Mouse (Mus musculus): ENCODE results near the gene Pfn2. TPM values are rescaled to one million over a fixed set of nuclear protein-coding genes. Genes with fewer than 3 reads are reported as not detected.

Gene Pfn2
- 72.8 and 100 TPM in 2 replicates for polyA plus RNA-seq (2012; rRNA removed)

GRCm38 (mm10) chr3:57847760-57848185, at the start of gene Pfn2:
Pfn2 (minus strand) TSS chr3:57848079.
- Histone ChIP-seq H3K4me3 (ENCODE audit: control insufficient read depth, low read depth, low read length) (peak within 1 kb of the TSS; percentile 95), H3K27me3 (ENCODE audit: control insufficient read depth, insufficient read depth, low read length) (no peaks in the 10 kb centered on the region), H3K36me3 (ENCODE audit: control insufficient read depth, insufficient read depth, low read length) (no peaks in the 10 kb centered on the region), H3K27ac (ENCODE audit: control insufficient read depth, insufficient read depth, low read depth, low read length) (peak within 1 kb of the TSS; percentile 86), H3K4me1 (ENCODE audit: control insufficient read depth, insufficient read depth, low read length) (no peaks in the 10 kb centered on the region; the same call in 1 of the 2 replicates)
- TF ChIP-seq CTCF (IDR thresholded peaks at IDR 0.05; ENCODE audit: control insufficient read depth, insufficient read depth, insufficient replicate concordance, low read depth, low read length) (no peak), POLR2A (IDR thresholded peaks at IDR 0.05; ENCODE audit: control insufficient read depth, low read depth, low read length) (peak; percentile 47; the same call in 1 of the 2 replicates)

GRCm38 (mm10) chr3:57882945-57883344, 35.1 kb upstream of the Pfn2 start:
- Histone ChIP-seq H3K27me3 (ENCODE audit: control insufficient read depth, insufficient read depth, low read length) (no peaks in the 10 kb centered on the region), H3K4me3 (ENCODE audit: control insufficient read depth, low read depth, low read length) (no peak overlapping the region), H3K36me3 (ENCODE audit: control insufficient read depth, insufficient read depth, low read length) (no peaks in the 10 kb centered on the region), H3K4me1 (ENCODE audit: control insufficient read depth, insufficient read depth, low read length) (no peaks in the 10 kb centered on the region), H3K27ac (ENCODE audit: control insufficient read depth, insufficient read depth, low read depth, low read length) (no peak overlapping the region)
- no peak for TF ChIP-seq CTCF (IDR thresholded peaks at IDR 0.05; ENCODE audit: control insufficient read depth, insufficient read depth, insufficient replicate concordance, low read depth, low read length)

- no peaks in the 10 kb centered on the region; the same call in 1 of the 2 replicates for H3K4me1 ChIP-seq (ENCODE audit: control insufficient read depth, insufficient read depth, low read length)
- no peaks in the 10 kb centered on the region for H3K27me3 ChIP-seq (ENCODE audit: control insufficient read depth, insufficient read depth, low read length)
- TF ChIP-seq CTCF (IDR thresholded peaks at IDR 0.05; ENCODE audit: control insufficient read depth, insufficient read depth, insufficient replicate concordance, low read depth, low read length) (no peak), POLR2A (IDR thresholded peaks at IDR 0.05; ENCODE audit: control insufficient read depth, low read depth, low read length) (0 out of 2 replicates have a peak, but pooled peaks have one; percentile 31)
- H3K36me3 ChIP-seq (ENCODE audit: control insufficient read depth, insufficient read depth, low read length), result no peaks in the 10 kb centered on the region; the same call in 1 of the 2 replicates
- peak overlapping the region; percentile 95 for H3K4me3 ChIP-seq (ENCODE audit: control insufficient read depth, low read depth, low read length)
- peak overlapping the region; percentile 86 for H3K27ac ChIP-seq (ENCODE audit: control insufficient read depth, insufficient read depth, low read depth, low read length)
These were observed 743 bp downstream of the Pfn2 start for GRCm38 (mm10) chr3:57846912-57847759.

- no peaks in the 10 kb centered on the region; the same call in 1 of the 2 replicates for H3K4me1 ChIP-seq (ENCODE audit: control insufficient read depth, insufficient read depth, low read length)
- H3K27ac ChIP-seq (ENCODE audit: control insufficient read depth, insufficient read depth, low read depth, low read length), result peak overlapping the region; percentile 86; the same call in 1 of the 2 replicates
- no peaks in the 10 kb centered on the region for H3K27me3 ChIP-seq (ENCODE audit: control insufficient read depth, insufficient read depth, low read length)
These were observed 1.3 kb downstream of the Pfn2 start for GRCm38 (mm10) chr3:57846662-57846911.

GRCm38 (mm10) chr3:57845786-57846661, 1.9 kb downstream of the Pfn2 start:
- Histone ChIP-seq H3K4me1 (ENCODE audit: control insufficient read depth, insufficient read depth, low read length) (no peaks in the 10 kb centered on the region; the same call in 1 of the 2 replicates), H3K4me3 (ENCODE audit: control insufficient read depth, low read depth, low read length) (peak overlapping the region; percentile 95), H3K36me3 (ENCODE audit: control insufficient read depth, insufficient read depth, low read length) (no peaks in the 10 kb centered on the region; the same call in 1 of the 2 replicates), H3K27me3 (ENCODE audit: control insufficient read depth, insufficient read depth, low read length) (no peaks in the 10 kb centered on the region), H3K27ac (ENCODE audit: control insufficient read depth, insufficient read depth, low read depth, low read length) (peak overlapping the region; percentile 54)
- TF ChIP-seq CTCF (IDR thresholded peaks at IDR 0.05; ENCODE audit: control insufficient read depth, insufficient read depth, insufficient replicate concordance, low read depth, low read length) (no peak), POLR2A (IDR thresholded peaks at IDR 0.05; ENCODE audit: control insufficient read depth, low read depth, low read length) (no peak)

More at GRCm38 (mm10) chr3:57846662-57846911, 1.3 kb downstream of the Pfn2 start:
- TF ChIP-seq CTCF (IDR thresholded peaks at IDR 0.05; ENCODE audit: control insufficient read depth, insufficient read depth, insufficient replicate concordance, low read depth, low read length) (no peak), POLR2A (IDR thresholded peaks at IDR 0.05; ENCODE audit: control insufficient read depth, low read depth, low read length) (no peak)
- peak overlapping the region; percentile 95 for H3K4me3 ChIP-seq (ENCODE audit: control insufficient read depth, low read depth, low read length)
- no peaks in the 10 kb centered on the region; the same call in 1 of the 2 replicates for H3K36me3 ChIP-seq (ENCODE audit: control insufficient read depth, insufficient read depth, low read length)

- TF ChIP-seq CTCF (IDR thresholded peaks at IDR 0.05; ENCODE audit: control insufficient read depth, insufficient read depth, insufficient replicate concordance, low read depth, low read length) (no peak), POLR2A (IDR thresholded peaks at IDR 0.05; ENCODE audit: control insufficient read depth, low read depth, low read length) (no peak)
- H3K4me3 ChIP-seq (ENCODE audit: control insufficient read depth, low read depth, low read length), result no peak overlapping the region
- H3K36me3 ChIP-seq (ENCODE audit: control insufficient read depth, insufficient read depth, low read length), result no peaks in the 10 kb centered on the region; the same call in 1 of the 2 replicates
- no peaks in the 10 kb centered on the region for H3K27me3 ChIP-seq (ENCODE audit: control insufficient read depth, insufficient read depth, low read length)
- no peaks in the 10 kb centered on the region; the same call in 1 of the 2 replicates for H3K4me1 ChIP-seq (ENCODE audit: control insufficient read depth, insufficient read depth, low read length)
- no peak overlapping the region for H3K27ac ChIP-seq (ENCODE audit: control insufficient read depth, insufficient read depth, low read depth, low read length)
These were observed 4.1 kb downstream of the Pfn2 start for GRCm38 (mm10) chr3:57843775-57844174.

GRCm38 (mm10) chr3:57836911-57837310, 11.0 kb downstream of the Pfn2 start:
- H3K4me1 ChIP-seq (ENCODE audit: control insufficient read depth, insufficient read depth, low read length), result no peaks in the 10 kb centered on the region
- no peak overlapping the region for H3K4me3 ChIP-seq (ENCODE audit: control insufficient read depth, low read depth, low read length)
- no peaks in the 10 kb centered on the region for H3K27me3 ChIP-seq (ENCODE audit: control insufficient read depth, insufficient read depth, low read length)
- TF ChIP-seq CTCF (IDR thresholded peaks at IDR 0.05; ENCODE audit: control insufficient read depth, insufficient read depth, insufficient replicate concordance, low read depth, low read length), result no peak
- TF ChIP-seq POLR2A (IDR thresholded peaks at IDR 0.05; ENCODE audit: control insufficient read depth, low read depth, low read length), result no peak
- no peaks in the 10 kb centered on the region; the same call in none of the 2 replicates for H3K36me3 ChIP-seq (ENCODE audit: control insufficient read depth, insufficient read depth, low read length)
- no peak overlapping the region for H3K27ac ChIP-seq (ENCODE audit: control insufficient read depth, insufficient read depth, low read depth, low read length)
